Mouse (Mus musculus) lung, postnatal 0 days (tissue): ENCODE data around the gene Fggy.

Experiments
- CTCF ChIP-seq: IDR thresholded peaks from 2 replicates; pipeline ENCODE4 v1.5.1; 2016; ENCODE audit warnings: antibody characterized with exemption, mild to moderate bottlenecking
- EP300 ChIP-seq: IDR thresholded peaks from 2 replicates; pipeline ENCODE4 v1.6.1; 2016; ENCODE audit warnings: antibody characterized with exemption, mild to moderate bottlenecking, control low read depth

DNA sequence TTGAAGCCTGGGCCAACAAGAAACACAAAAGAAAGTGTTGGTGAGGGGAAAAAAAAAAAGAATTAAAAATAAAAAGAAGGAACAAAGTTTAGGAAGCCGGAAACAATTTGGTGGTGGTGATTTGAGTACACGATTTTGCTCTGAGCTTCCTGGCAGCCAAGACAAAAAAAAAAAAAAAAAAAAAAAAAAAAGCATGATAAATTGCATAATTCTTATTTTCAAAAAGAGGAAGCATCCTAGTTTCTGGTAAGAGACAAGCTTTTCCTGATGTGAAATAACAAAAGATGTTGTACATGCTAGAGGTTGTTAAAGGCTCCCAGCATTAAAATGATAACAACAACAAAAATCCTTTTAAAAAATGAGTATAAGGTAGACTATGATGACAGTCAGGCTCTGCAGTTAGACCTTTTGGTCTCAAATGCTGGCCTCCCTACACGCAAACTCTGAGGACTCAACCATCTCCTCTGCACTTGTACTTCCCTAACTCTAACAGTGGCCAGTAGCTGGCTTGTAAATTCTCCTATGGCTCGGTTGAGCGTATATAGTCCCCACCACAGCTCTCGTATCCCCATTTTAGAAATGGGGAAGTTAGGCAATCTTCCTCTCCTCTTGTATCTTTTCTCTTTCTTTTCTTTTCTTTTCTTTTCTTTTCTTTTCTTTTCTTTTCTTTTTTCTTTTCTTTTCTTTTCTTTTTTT lies 292.9 kb downstream of the Fggy start:
- TF ChIP-seq EP300, result no peak
- no peak for TF ChIP-seq CTCF
